ENCODE assay signal across 8 mouse cellular contexts in genomic region chr10:81142551-81142981, GRCm38 (mm10). TPM values are rescaled to one million over a fixed set of nuclear protein-coding genes. Genes with fewer than 3 reads are reported as not detected.
DNase-seq lines count a peak whose midpoint lies in the region; ATAC-seq and TF ChIP-seq lines count a peak whose summit lies in the region.

No protein-coding gene starts in this region.

- WGBS in hindbrain, embryonic 11.5 days: 72% methylated on average over 5 of the region's 5 CpGs
- 30% methylated on average over 5 of the region's 5 CpGs for WGBS in hindbrain, postnatal 0 days
- 66% methylated on average over 5 of the region's 5 CpGs for WGBS in liver, embryonic 13.5 days (ENCODE audit: insufficient replicate concordance)

- H3K36me3 ChIP-seq in hindbrain, embryonic 11.5 days (ENCODE audit: control insufficient read depth, insufficient read depth, low read length): peaks cover 27% of the 10 kb centered on the region
- peaks cover 32% of the 10 kb centered on the region for H3K36me3 ChIP-seq in hindbrain, postnatal 0 days (ENCODE audit: insufficient read depth, low read length)
- H3K36me3 ChIP-seq in liver, embryonic 13.5 days: peaks cover 88% of the 10 kb centered on the region

- H3K27ac ChIP-seq in hindbrain, embryonic 11.5 days (ENCODE audit: low read depth, low read length): 0 out of 2 replicates have a peak overlapping the region, but pooled peaks have one; percentile 42
- no peak overlapping the region for H3K27ac ChIP-seq in hindbrain, postnatal 0 days
- H3K27ac ChIP-seq in liver, embryonic 13.5 days: peak overlapping the region; percentile 88

- TF ChIP-seq CTCF in hindbrain, postnatal 0 days (IDR thresholded peaks at IDR 0.05; ENCODE audit: low read depth): no peak

- H3K4me1 ChIP-seq in hindbrain, embryonic 11.5 days (replicated peaks; ENCODE audit: control insufficient read depth, insufficient read depth, low read length): peaks cover 18% of the 10 kb centered on the region
- H3K4me1 ChIP-seq in hindbrain, postnatal 0 days (ENCODE audit: insufficient read depth, low read length): peaks cover 22% of the 10 kb centered on the region
- H3K4me1 ChIP-seq in liver, embryonic 13.5 days (replicated peaks): peaks cover 88% of the 10 kb centered on the region

- H3K4me3 ChIP-seq in hindbrain, embryonic 11.5 days (ENCODE audit: low read depth, low read length): no peak overlapping the region
- H3K4me3 ChIP-seq in hindbrain, postnatal 0 days (ENCODE audit: low read length): no peak overlapping the region
- H3K4me3 ChIP-seq in liver, embryonic 13.5 days (replicated peaks): no peak overlapping the region

- ATAC-seq in hindbrain, embryonic 11.5 days (ENCODE audit: low FRiP score): no peak
- ATAC-seq in hindbrain, postnatal 0 days: no peak
- no peak for ATAC-seq in liver, embryonic 13.5 days (ENCODE audit: low read depth)

- 0 out of 2 replicates have a peak overlapping the region, but pooled peaks have one; percentile 7 for H3K9ac ChIP-seq in hindbrain, embryonic 11.5 days (ENCODE audit: low read depth, low read length)
- no peak overlapping the region for H3K9ac ChIP-seq in hindbrain, postnatal 0 days (replicated peaks; ENCODE audit: low read length)
- H3K9ac ChIP-seq in liver, embryonic 13.5 days: peak overlapping the region; percentile 94; the same call in 1 of the 2 replicates

- no peak overlapping the region; the same call in 1 of the 2 replicates for H3K4me2 ChIP-seq in hindbrain, embryonic 11.5 days (replicated peaks; ENCODE audit: low read depth, low read length)
- H3K4me2 ChIP-seq in hindbrain, postnatal 0 days (ENCODE audit: low read depth, low read length): no peak overlapping the region
- peak overlapping the region; percentile 29; the same call in 1 of the 2 replicates for H3K4me2 ChIP-seq in liver, embryonic 13.5 days

- no peaks in the 10 kb centered on the region for H3K9me3 ChIP-seq in hindbrain, embryonic 11.5 days (ENCODE audit: control insufficient read depth, low read length)
- no peaks in the 10 kb centered on the region for H3K9me3 ChIP-seq in hindbrain, postnatal 0 days (ENCODE audit: low read length)
- no peaks in the 10 kb centered on the region for H3K9me3 ChIP-seq in liver, embryonic 13.5 days (replicated peaks)

- no peaks in the 10 kb centered on the region for H3K27me3 ChIP-seq in hindbrain, embryonic 11.5 days (ENCODE audit: control insufficient read depth, insufficient read depth, low read length)
- H3K27me3 ChIP-seq in hindbrain, postnatal 0 days (ENCODE audit: insufficient read depth, low read length): no peaks in the 10 kb centered on the region
- H3K27me3 ChIP-seq in liver, embryonic 13.5 days: no peaks in the 10 kb centered on the region

- no peak for DNase-seq in hindbrain, embryonic 11.5 days (ENCODE audit: low spot score)
- DNase-seq in hindbrain, postnatal 0 days (ENCODE audit: low spot score): no peak
- peak; percentile 75 for DNase-seq in Muller cell, postnatal 12 days (ENCODE audit: inconsistent ontology term)
- DNase-seq in cerebellum, postnatal 25 days: peak; percentile 66 to 71
- DNase-seq in liver, embryonic 13.5 days: no peak
- no peak for DNase-seq in natural killer cell, adult 2 months (ENCODE audit: low spot score in 2 of 2)
- no peak for DNase-seq in kidney, postnatal 36 days
- DNase-seq in urinary bladder, postnatal 4 days (ENCODE audit: low spot score in 2 of 2): no peak

RNA-seq across cellular contexts. Expression of gene Zbtb7a, which starts 7.5 kb away (rescaled TPM):
- 6.6 and 7.9 TPM in 2 replicates for polyA plus RNA-seq in hindbrain, embryonic 11.5 days (2014; fragmentation: Nextera tagmentation; extraction: Ambion mirVana)
- 37.3 and 38.4 TPM in 2 replicates for total RNA-seq in hindbrain, postnatal 0 days (2014; rRNA removed)
- polyA plus RNA-seq in hindbrain, postnatal 0 days (2015; fragmentation: Nextera tagmentation; extraction: Ambion mirVana): 22.0 and 22.3 TPM in 2 replicates
- polyA plus RNA-seq in liver, embryonic 13.5 days (2015; fragmentation: Nextera tagmentation; extraction: Ambion mirVana): 49.1 and 49.6 TPM in 2 replicates

RNA-seq across cellular contexts. Expression of gene Pias4, which starts 25.2 kb away (rescaled TPM):
- polyA plus RNA-seq in hindbrain, embryonic 11.5 days (2014; fragmentation: Nextera tagmentation; extraction: Ambion mirVana): 52.7 and 54.1 TPM in 2 replicates
- 33.9 and 46.4 TPM in 2 replicates for total RNA-seq in hindbrain, postnatal 0 days (2014; rRNA removed)
- 32.0 and 33.7 TPM in 2 replicates for polyA plus RNA-seq in hindbrain, postnatal 0 days (2015; fragmentation: Nextera tagmentation; extraction: Ambion mirVana)
- polyA plus RNA-seq in liver, embryonic 13.5 days (2015; fragmentation: Nextera tagmentation; extraction: Ambion mirVana): 23.5 and 23.8 TPM in 2 replicates

RNA-seq across cellular contexts. Expression of gene Eef2, which starts 33.9 kb away (rescaled TPM):
- polyA plus RNA-seq in hindbrain, embryonic 11.5 days (2014; fragmentation: Nextera tagmentation; extraction: Ambion mirVana): 380 and 413 TPM in 2 replicates
- 2,095 and 2,196 TPM in 2 replicates for total RNA-seq in hindbrain, postnatal 0 days (2014; rRNA removed)
- 422 and 434 TPM in 2 replicates for polyA plus RNA-seq in hindbrain, postnatal 0 days (2015; fragmentation: Nextera tagmentation; extraction: Ambion mirVana)
- polyA plus RNA-seq in liver, embryonic 13.5 days (2015; fragmentation: Nextera tagmentation; extraction: Ambion mirVana): 369 and 384 TPM in 2 replicates

RNA-seq across cellular contexts. Expression of gene Map2k2, which starts 36.9 kb away (rescaled TPM):
- polyA plus RNA-seq in hindbrain, embryonic 11.5 days (2014; fragmentation: Nextera tagmentation; extraction: Ambion mirVana): 201 and 203 TPM in 2 replicates
- total RNA-seq in hindbrain, postnatal 0 days (2014; rRNA removed): 297 and 309 TPM in 2 replicates
- polyA plus RNA-seq in hindbrain, postnatal 0 days (2015; fragmentation: Nextera tagmentation; extraction: Ambion mirVana): 196 and 204 TPM in 2 replicates
- polyA plus RNA-seq in liver, embryonic 13.5 days (2015; fragmentation: Nextera tagmentation; extraction: Ambion mirVana): 127 and 130 TPM in 2 replicates

RNA-seq across cellular contexts. Expression of gene Dapk3, which starts 40.2 kb away (rescaled TPM):
- polyA plus RNA-seq in hindbrain, embryonic 11.5 days (2014; fragmentation: Nextera tagmentation; extraction: Ambion mirVana): 49.9 and 53.3 TPM in 2 replicates
- total RNA-seq in hindbrain, postnatal 0 days (2014; rRNA removed): 69.7 and 80.9 TPM in 2 replicates
- 52.3 and 56.1 TPM in 2 replicates for polyA plus RNA-seq in hindbrain, postnatal 0 days (2015; fragmentation: Nextera tagmentation; extraction: Ambion mirVana)
- 19.3 and 20.9 TPM in 2 replicates for polyA plus RNA-seq in liver, embryonic 13.5 days (2015; fragmentation: Nextera tagmentation; extraction: Ambion mirVana)

Comparison
In these comparisons a context has a peak if more than half of its experiments do, and no peak if none do; other contexts are left out.
1. DNase-seq: peak in Muller cell, postnatal 12 days (single experiment) and cerebellum, postnatal 25 days (2 of 2); none in hindbrain, embryonic 11.5 days (single experiment), hindbrain, postnatal 0 days (single experiment), liver, embryonic 13.5 days (single experiment), natural killer cell, adult 2 months (0 of 2), kidney, postnatal 36 days (0 of 2) and urinary bladder, postnatal 4 days (0 of 2).